Mouse (Mus musculus) mesoderm, embryonic 11.5 days (tissue): ENCODE measurements around the gene Polr3h.
"Not testable (repeated sequence)": the region's sequence is repeated elsewhere in the genome, so short reads cannot be mapped to it uniquely, and the experiment has no call there.

Source experiments
- DNase-seq: peaks from one replicate; pipeline ENCODE4 v3.0.0-alpha.2; 2012; ENCODE audit warnings: low read depth, low spot score

The Polr3h gene

DNA sequence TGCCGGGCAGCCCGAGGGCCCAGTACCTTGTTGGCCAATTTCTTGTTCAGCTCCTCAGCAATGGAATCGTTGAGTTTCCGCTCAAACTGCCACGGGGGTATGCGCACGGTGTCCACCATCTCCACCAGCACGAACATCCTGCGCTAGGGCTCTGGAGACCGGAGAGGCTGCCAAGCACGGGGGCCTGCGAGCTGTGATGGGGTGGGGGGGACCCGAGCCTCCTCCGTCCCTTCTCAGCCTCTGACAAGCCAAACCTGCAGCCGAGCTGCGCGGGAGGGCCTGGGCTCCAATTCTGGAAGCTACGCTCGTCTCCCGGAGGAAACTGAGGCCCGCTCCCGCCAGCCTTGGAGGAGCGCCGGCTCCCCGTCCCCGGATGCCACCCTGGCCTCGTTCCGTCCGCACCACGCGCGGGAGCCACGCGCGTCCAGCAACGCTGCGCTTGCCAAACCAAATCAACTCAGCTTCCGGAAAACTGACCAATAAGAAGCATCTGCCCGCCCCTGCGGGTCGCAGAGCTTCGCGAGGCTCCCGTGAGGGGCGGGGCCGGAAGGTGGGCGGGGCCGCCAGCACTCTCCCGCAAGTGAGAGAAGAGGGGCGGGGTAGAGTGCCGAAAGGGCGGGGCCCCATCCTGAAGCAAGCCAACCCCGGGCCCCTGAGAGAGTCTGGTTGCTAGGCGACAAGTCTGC lies at the start of gene Polr3h:
Gene Polr3h (minus strand): TSS at position 481 of the 686 bp plus-strand sequence.
- DNase-seq: peak; percentile 99

DNA sequence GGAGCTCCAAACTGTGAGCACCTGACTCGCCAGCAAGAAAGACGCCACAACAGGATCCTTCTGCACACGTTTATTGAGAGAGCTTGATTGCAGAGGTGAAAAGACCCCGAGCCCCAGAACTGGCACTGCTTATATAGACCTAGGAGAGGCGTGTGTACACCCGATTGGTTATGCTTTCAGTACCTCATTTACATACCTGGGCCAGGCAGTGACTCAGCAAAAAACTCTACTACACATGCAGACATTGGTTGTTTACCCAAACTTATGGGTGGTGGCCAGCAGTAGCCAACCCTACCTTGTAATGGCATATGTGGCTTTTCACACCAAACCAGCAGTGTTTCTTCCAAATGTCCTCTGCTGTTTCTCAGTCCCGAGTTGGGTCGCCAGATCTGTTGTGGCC lies 49.1 kb upstream of the Polr3h start:
- DNase-seq: not testable (repeated sequence)

DNA sequence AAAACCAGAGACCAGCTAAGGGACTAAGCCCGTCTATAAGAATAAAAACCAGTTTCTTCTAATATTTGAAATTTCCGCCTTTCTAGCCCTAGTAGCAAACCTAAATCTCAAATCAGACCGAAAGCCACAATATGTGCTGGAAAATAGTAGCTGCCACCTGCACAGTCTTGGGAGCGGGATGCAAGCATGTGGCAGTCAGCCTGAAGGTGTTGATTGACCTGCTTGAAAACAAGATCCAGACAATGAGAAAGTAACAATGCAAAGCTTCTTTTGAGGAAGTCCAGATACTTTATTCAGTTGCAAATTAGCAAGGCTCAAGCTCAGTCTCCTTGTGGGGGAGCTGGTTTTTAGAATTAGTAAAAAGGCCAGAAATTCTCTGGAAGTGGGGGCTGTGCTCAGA lies 44.5 kb upstream of the Polr3h start:
- DNase-seq: not testable (repeated sequence)

DNA sequence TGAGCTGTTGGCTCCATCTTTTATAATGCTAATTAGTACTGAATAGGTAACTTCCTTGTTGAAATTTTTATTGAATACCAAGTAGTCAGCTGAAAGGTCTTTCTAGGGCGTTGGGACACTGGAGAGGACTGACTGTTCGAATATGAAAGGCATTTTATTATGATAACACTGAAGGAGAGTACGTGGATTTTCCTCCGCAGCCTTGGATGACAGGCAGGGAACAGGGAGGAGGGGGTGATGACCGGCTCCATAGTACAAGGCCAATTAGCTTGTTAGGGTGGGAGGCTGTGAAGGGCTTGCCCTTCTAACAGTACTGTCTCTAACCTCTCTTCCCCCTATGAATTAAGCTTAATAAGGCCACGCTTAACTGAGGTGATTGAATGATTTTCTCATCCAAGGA lies 43.6 kb upstream of the Polr3h start:
- DNase-seq: not testable (repeated sequence)

DNA sequence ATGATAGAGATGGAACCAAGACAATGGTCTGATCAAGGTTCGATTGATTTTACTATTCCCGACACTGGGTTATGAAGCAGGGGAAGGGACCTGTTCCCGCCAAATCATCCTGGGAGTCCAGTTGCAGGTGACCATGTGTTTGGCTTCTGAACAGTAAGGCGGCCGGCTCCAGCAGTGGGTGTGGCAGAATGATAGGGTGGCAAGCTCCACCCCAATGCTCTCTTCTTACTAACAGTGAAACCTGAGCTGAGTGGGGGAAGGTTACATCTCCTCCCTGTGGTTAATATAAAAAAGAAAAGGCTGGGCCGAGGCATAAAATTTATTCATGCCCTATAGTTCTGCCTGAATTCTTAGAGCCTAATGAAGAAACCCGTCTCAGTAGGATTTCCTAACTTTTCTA lies 43.1 kb upstream of the Polr3h start:
- DNase-seq: no peak

DNA sequence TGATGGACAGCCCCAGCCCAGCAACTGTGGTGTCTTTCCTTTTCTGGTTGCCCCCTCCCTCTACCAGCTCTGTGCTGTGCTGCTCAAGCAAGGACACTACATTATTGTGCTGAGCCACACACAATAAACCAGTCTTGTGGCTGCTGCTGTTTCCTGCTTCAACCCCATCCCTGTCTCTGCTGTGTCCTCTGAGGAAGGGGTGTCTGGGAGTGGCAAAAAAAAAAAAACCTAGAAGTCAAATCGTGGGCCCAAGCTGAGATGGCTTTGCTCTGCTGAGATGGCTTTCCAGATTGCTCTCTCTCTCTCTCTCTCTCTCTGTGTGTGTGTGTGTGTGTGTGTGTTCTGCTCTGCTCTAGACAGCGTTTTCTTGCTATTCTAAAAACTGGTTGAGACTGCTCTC lies 42.4 kb upstream of the Polr3h start:
- no peak for DNase-seq

DNA sequence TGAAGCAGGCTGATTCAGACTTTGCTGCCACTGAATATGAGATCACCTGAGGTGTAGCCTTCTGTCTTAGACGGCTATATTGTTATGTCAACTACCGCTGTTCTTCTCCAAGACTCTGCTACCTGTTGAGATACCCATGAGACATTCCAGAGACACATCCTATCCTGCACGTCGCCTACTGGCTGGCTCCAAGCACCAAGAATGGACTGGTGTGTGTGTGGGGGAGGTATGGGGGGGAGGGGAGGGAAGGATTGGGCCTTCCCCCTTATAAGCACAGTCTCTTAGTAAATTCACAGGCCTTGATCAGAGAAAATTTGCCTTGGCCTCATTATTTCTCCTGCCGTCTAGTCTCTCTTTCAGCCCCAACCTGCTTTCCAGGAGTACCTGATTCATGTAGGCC lies 41.8 kb upstream of the Polr3h start:
- no peak for DNase-seq

DNA sequence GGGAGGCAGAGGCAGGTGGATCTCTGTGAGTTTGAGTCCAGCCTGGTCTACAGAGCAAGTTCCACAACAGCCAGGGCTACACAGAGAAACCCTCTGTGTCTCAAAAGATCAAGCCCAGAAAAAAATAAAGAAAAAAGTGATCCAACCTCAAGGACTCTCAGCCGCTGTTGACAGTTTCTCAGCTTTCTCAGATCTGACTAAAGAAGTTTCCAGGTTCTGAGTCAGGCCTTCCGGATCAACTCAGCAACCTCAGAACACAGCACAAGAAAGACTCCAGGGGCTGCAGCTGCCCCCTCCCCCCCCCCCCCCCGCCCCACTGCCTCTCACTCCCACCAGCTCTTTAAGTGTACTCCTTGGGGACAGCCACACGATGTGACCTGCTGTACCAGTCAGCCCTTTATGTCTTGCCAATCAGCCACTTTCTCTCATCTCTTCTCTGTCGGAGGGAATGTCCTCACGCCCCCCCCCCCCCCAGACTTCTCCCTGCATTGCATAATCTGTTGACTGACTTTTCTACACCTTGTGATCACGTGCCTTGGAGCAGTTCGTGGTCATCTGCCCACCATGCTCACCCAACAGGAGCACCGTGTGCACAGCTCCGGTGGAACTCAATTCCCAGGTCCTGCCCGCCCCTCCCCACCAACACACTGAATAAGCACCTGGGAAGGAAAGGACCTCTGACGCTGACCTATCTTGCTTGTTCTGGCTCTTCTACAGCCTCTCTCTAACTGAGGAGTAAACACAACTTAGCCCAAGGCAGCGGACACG lies 40.2 kb upstream of the Polr3h start:
- DNase-seq: no peak

DNA sequence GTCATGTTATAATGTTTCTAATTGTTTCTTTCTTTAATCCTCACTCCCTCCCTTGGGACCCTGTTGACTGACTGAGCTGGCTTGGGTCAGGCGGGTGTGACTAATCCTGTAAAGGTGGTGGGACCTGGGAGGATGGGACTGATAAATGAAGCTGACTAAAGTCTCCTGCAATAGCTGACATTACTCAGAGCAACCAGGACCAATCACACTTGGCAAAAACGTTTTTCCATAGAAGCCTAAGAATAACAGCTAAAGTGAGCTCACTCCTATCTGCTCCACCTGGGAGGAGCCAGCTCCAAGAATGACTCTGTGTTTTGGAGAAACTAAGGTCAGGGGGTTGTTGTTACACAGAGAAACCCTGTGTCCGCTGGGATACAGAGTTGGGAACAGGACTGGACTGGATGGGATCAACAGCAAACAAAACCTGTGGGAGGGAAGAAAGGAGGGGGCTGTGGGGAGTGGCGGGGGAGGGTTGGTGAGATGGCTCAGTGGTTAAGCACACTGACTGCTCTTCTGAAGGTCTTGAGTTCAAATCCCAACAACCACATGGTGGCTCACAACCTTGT lies 39.0 kb upstream of the Polr3h start:
- no peak for DNase-seq

DNA sequence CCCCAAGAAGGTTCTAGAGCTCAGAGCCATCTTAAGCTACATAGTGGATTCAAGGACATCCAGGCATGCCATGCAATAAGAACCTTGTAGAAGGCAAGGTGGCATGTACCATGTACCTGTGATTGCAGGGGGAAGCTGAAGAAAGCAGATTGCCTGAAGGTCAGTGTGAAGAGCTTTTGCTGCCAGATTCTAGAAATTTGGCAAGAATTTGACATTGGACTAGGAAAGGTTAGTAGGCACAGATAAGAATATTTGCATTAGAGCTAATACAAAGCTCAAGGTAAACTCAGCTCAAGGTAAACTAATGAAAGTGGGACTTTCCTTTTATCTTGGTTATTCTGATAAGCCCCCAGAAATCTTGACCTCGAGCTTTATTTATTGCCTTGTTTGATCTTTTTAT lies 38.2 kb upstream of the Polr3h start:
- no peak for DNase-seq

DNA sequence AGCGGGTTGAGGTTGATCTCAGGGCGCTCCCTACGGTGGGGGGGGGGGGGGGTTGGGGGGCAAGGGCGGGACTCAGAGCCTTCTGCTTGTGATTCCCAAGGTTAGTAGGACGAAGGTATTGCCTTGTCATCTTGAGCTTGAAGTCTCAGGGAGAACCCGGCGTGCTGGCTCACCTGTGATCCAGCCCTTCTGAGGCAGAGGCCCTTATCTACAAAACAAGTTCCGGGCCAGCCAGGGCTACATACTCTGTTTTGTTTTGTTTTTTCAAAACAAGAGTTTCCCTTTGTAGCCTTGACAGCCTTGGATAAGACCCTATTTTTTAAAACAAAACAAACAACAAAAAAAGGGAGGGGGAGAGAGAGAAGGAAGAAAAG lies 35.0 kb upstream of the Polr3h start:
- no peak for DNase-seq

DNA sequence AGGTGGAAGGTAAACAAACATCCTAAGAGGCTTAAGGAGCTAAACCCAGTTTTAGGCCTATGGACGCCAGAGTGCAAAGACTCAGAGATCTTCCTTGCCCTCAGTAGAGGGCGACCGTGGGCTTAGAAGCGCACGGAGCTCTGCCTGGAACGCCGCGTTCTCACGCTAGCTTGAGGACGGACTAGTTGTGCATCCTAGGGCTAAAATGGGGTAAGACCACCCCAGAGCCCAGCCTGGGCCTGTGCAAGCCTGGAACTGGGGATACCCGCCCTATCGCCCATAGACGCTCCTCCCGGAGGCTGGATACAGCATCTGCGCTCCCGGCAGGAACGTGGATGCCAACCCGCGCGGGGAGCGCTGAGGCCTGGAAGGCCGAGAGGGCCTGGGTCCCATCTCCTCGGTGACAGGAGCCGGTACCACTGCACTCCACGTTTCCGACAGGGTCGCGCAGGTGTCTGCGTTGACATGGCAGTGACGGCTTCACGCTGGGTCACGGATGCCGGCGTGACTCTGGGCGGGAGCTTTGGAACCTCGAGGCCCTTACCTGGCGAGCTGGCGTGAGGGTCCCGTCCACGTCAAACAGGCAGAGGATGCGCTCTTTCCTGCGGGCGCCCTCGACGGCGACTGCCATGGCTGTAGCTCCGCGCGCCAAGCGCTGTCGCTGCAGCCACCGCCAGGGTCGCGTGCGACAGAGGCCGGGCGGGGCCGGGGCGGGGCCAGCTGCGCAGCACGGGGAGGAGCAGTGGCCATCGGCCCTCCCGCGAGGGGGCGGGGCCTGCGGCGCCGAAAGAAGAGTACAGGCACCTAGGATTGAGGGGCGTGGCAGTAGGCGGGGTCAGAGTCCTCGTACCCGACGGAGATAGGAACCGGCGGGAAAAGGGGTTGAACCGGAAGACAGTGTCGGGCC lies 34.4 kb upstream of the Polr3h start, which contains the start of gene Pmm1:
Gene Pmm1 (minus strand): TSS at position 760 of the 907 bp plus-strand sequence.
- DNase-seq: peak; percentile 98

DNA sequence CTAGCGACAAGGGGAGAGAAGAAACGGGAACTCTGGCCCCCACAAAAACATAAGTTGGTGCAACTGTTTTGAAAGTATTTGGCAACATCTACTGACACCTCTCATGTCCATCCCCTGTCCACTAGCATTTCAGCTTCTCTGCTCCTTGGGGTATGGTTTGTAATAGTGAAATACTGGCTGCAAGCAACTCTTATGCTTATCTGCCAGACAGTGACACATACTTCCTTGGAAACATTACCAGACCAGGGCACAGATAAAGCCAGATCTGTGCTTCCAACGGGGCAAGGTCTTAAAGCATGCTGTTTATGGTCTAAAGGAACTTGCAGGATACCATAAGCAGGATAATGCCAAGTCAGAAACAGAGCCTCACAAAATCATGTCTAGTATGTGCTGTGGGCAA lies 32.9 kb upstream of the Polr3h start:
- no peak for DNase-seq

DNA sequence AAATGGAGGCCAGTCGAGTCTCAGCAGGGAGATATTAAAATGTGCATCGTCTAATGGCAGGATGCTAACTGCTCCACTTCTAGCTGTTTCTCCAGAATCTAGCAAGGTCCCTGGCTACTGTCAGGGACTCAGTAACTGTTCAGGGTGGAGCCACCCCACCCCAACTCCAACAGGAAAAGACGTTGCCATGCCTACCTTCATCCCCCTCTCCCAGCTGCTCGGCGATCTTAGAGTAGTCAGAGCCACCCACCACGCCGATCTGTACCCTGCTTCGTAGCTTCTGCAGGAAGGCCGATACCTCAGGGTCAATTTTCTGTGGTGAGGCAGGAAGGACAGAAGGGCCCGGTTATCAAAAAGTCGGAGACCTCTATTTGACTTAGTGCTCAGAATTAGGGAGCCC lies 31.6 kb upstream of the Polr3h start:
- DNase-seq: no peak

DNA sequence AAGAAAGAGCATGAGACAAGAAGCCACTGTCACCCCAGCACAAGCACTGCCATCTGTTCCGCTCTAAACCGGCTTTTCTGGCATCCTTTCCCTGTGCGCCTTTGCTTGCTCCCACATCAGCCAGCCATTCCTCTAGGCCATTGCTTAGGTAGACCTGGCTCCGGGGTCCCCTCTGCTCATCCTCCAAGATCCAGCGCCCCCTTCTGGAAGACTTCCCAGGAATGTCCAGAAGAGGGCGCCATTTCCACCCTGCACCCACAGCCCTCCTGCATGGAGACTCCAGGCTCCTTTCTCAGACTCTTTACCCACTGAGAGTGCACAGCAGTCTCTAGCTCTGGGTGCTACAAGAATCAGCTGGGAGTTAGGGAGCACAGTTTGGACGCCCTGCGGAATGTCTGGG lies 30.4 kb upstream of the Polr3h start:
- peak; percentile 64 for DNase-seq

DNA sequence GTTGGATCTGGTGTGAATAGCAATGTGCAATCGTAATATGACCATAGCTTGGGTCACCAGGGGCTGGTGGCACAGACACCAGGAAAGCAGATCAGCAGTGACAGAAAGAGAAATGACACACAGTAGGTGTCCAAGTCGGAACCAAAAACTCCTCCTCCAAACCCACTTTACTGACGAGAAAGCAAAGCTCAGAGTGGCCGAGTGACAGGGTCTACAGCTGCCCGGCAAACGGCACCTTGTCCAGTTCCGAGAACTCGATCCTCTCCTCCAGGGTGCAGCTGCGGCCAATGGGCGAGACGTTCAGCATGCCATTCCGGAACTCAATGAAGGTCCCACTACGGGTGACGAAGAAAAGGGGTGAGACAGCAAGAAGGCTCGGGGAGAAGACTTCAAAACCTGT lies 29.4 kb upstream of the Polr3h start:
- DNase-seq: no peak

DNA sequence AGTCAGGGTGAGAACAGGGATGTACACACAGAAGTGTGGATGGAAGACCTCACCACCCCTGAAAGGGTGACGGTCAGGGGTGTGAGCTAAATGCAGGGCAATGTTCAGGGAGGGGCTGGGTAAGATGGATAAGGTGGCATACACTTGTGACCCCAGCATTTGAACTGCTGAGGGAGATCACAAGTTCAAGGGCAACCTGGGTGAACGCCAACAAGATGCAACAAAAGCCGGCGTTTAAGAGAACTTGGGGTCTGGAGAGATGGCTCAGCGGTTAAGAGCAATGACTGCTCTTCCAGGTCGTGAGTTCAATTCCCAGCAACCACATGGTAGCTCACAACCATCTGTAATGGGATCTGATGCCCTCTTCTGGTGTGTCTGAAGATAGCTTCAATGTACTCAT lies 28.7 kb upstream of the Polr3h start:
- DNase-seq: no peak

DNA sequence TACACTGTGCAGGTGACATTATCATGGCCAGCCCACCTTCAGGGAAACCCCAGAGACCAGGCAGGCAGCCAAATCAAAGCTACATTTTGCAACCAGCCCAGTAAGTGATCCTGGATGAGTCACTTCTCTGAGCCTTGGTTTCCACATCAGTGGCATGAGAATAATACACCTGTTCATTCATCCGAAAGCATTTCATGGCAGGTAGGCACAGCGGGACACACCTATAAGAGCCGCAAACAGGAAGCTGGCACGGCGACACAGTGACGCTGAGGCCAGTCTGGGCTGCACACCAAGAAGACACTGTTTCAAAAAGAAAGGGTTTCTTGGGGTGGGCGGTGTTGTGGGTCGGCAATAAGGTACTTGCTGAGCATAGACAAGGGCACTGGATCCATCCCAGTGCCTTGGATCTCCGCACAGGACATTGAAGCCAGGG lies 28.1 kb upstream of the Polr3h start:
- DNase-seq: no peak

DNA sequence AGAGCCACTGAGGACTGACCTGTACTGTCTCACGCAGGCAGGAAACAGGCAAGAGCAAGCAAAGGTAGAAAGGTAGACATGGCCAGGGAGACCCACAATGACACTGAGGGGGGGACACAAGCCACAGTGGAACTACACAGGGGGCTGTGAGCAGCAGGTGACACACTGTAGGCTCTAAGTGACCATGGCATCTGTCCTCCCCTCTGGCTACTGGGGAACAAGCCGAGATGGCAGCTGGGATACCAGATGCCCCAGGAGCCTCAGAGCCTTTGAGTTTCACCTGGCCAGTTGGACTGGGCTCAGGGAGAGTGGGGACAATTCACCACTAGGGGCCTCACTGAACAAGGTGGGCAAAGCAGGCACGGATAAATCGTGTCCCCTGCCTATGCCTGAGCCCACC lies 26.3 kb upstream of the Polr3h start:
- no peak for DNase-seq

DNA sequence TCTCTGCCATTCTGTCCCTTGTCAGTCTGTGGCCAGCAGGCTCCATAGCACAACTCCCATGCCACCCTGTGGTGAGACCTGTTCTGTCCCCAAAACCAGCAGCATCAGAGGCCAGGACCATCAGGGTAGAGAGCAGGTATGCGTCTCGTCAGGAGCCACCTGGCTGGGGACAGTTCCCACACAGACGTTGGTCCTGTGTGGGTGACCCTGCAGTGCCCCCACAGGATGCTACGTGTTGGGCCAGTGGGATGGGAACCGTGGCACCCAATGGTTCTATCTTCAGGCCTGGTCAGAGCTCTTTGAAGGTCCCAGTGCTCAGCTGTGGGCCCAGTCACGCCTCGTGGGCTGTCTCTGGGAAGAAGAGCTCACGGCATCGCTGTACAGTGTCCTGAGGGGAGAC lies 25.1 kb upstream of the Polr3h start:
- no peak for DNase-seq

DNA sequence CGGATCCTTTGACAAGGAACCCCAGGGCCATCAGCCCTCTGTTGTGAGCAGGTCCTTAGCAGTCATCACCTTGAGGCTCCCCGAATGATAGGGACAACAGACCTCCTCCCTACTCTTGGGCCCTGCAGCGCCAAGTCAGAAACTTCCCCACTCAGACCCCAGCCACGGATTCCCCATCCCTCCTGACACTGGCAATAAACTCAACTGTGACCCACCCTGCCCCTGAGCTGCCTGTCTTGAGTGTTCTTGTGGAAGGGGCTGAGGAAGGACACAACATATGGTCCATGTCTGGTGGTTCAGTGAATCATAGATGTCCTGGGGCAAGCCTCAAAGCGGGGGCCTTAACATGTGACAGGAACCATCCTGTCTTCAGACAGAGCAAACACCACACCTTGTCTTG lies 24.7 kb upstream of the Polr3h start:
- no peak for DNase-seq
